Mouse (Mus musculus) CH12F3 (cell line): ENCODE measurements around the gene Gse1.
"Not testable (repeated sequence)": the region's sequence is repeated elsewhere in the genome, so short reads cannot be mapped to it uniquely, and the experiment has no call there.

Experiments used
- in situ Hi-C: fragments of 300-500 bp; cut with MboI; formaldehyde crosslinking; loops from 2 replicates; pipeline ENCODE4 v1.14.3; 2020; ENCODE audit warnings: low sequenced_read_pairs

Gene Gse1

DNA sequence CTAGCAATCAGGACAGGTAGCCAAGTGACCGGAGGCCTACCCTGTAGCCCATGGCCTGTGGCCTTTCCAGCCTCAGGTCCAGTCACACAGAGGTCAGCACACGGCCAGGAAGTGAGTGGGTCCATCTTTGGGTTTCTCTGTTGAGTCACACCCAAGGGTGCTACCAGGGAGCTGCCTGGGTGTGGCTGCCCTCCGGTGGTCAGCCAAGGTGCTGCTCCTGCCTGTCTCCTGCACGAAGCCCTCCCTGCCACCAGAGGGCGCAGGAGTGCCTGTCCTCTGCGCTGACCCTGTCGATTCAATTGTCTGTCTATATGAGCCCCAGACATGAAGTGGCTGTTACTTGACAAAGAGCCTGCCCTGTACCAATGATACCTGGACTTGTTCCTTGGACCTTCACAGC is 91.2 kb downstream of the Gse1 start:
- in situ Hi-C loops, result no loop called here

DNA sequence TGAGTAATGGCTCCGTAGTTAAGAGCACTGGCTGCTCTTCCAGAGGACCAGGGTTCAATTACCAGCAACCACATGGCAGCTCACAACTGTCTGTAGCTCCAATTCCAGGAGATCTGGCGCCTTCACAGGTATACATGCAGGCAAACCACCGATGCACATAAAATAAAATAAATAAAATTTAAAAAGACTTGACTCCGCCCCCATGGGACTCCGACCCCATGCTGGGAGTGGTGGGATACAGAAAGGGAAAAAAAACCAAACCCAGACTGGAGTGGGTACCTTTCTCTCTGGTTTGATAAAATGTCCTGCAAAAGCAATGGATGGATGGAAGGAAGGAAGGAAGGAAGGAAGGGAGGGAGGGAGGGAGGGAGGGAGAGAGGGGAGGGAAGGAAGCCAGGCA is 91.9 kb downstream of the Gse1 start:
- in situ Hi-C loops, result no loop called here

DNA sequence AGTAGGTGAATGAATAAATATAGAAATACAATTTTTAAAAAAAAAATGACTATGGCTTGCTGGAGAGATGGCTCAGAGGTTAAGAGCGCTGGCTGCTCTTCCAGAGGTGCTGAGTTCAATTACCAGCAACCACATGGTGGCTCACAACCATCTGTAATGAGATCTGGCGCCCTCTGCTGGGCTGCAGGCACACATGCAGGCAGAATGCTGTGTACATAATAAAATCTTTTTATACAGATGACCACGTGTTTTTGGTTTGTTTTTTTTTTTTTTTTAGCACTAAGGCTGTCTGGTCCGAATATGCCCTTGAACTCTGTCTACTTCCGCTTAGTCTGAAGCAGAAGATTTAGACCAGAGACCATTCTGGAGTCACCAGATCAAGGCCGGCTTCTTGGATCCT is 93.5 kb downstream of the Gse1 start:
- in situ Hi-C loops, result no loop called here

DNA sequence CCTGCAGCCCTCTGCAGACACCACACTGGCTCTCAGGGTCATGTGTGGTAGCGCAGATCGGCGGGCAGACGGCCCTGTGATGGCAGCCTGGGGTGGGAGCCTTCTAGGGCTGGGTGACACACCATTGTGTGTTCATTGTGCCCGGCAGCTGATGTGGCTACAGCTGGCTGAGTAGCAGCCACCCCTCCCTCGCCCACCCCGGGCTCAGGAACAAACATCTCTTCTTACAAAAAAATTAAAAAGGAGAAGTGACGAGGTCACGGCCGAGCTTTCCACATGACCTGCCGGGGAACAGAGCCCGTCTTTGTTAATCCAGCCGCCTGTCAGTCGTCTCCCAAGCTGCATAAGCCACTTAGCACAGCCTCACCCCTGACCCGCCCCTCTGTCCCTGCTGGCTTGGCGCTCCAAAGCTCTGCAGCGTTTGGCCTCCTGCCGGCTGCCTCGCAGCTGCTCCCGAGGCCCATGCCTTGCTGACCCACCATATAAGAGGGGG is 94.7 kb downstream of the Gse1 start:
- in situ Hi-C loops, result no loop called here

DNA sequence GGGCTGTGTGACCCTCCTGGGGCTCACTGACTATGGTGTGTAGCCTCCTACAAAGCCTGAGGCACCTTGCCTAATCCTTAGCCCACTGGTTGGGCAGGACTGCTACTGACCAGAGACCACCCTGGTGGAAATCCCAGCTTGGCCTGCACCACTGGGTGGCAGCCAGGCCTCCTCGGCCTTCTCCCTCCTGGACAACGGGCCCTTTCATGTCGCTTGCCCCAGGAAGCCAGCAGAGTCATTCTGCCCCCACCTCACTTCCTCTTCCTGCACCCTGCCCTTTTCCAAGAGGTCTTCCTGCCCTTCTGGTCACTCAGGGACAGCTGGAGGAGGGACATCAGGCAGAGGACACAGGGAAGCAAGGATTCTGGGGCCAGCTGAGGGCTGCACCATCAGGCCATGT is 96.3 kb downstream of the Gse1 start:
- in situ Hi-C loops, result no loop called here

DNA sequence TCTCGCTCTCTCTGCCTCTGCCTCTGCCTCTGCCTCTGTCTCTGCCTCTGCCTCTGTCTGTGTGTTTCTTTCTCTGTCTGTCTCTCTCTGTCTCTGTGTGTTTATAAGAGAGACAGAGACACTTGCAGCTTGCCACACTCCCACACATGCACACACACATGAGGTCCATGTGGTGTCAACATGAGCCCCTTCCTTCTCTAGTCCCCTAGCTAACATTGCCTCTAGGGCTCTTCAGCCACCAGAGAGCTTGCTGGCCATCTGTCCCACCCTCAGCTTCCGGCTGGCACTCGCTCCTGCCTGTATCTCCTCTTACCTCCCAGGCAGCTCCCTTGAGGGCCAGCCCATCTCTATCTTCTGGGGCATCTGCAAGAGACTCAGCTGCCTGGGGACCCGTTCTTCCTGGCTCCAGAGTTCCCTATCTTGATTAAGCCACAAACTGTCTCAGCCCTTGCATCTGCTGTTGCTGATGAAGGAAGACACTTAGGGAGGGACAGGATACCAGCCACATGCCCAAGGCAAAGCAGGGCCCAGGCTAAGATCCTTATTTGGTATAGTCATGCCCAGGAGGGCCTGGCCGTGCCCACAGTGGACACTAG is 97.0 kb downstream of the Gse1 start:
- in situ Hi-C loops, result no loop called here

DNA sequence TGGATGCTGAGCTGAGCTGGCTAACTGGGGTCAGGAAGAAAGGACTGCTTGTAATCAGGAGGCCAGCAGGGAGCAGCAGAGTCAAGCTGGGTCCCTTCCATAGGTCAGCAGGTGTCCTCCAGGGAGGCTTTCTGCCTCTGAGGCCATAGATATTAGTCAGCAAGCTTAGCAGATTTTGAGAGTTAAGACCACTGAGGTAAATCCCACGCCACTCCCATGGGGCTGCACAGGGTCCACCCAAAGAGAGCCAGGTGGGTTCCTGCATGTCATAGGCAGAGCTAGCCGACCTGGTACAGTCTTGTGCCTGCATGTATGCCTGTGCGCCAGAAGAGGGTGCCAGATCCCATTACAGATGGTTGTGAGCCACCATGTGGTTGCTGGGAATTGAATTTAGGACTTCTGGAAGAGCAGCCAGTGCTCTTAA is 98.9 kb downstream of the Gse1 start:
- in situ Hi-C loops, result no loop called here

DNA sequence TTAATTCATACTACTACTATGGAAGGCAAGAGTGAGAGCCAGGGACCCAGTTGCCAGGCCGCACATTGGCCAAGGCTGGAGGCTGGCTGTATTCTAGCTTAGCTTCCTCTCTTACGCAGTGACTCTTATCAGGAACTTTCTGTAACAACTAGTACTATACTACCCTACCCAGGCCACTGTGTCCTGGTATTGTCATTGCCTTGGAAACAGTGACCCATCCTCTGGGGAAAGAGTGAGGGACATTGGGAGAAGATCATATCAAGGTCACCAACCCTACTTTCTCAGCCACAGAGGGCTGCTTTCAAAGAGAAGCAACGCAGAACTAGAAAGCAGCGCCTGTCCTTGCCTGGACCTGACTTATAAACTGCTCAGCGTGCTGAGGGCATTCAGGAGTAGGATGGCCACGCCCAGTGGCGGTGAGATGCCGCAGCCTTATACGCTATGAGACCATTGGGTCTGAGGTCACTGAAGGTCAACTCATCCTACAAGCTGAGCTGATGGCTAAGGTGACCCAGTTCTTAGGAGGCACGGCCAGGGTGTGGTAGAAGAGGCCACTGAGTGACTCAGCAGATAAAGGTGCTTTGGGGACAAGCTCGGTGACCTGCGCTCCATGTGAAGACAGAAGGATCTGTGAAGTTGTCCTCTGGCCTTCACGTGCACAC is 100.2 kb downstream of the Gse1 start:
- in situ Hi-C loops, result no loop called here

DNA sequence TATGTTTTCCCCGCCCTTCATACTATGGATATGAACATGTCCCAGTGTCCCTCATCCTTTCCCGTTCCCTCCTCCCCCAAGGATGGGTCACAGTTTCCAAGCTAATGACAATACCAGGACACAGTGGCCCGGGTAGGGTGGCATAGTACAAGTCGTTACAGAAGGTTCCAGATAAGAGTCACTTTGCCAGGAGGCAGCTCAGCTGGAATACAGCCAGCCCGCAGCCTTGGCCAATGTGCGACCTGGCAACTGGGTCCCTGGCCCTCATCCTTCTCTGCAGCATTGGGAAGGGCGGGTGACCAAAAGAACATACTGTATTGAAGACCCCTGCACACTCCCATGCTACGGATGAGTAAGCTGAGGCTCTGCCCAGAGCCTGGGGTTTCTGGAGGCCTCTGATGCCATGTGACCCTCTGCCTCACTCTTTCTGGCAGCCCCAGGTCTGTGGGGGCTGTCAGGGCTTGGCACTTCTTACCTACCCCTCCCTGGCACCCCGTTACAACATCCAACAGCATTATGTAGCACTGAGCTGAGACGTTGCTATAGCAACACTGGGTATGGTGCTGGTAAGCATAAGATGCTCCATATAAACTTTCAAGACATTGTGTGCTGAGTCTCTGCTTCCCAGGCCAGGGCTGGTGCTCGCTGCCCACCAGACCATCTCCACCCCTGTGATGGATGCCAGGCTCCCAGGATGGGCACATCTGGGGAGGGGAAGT is 100.9 kb downstream of the Gse1 start:
- in situ Hi-C loops, result no loop called here

DNA sequence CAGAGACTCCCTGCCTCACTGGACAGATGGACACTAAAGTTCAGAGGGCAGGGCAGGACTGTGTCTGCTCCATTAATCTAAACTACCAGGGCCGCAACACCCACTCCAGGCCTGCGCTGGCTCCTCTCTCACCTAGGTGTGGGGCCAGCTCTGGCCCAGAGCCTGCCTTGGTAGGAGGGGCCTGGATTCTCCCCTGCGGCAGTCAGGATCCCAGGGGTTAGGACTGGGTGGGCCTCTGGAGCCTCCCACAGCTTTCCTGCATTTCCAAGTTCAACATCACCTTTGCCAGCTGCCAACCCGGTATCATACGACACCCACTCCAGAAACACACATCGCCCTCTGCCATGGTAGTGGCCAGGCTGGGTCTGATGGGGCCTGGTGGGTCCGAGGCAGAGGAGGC is 102.8 kb downstream of the Gse1 start:
- in situ Hi-C loops, result no loop called here

DNA sequence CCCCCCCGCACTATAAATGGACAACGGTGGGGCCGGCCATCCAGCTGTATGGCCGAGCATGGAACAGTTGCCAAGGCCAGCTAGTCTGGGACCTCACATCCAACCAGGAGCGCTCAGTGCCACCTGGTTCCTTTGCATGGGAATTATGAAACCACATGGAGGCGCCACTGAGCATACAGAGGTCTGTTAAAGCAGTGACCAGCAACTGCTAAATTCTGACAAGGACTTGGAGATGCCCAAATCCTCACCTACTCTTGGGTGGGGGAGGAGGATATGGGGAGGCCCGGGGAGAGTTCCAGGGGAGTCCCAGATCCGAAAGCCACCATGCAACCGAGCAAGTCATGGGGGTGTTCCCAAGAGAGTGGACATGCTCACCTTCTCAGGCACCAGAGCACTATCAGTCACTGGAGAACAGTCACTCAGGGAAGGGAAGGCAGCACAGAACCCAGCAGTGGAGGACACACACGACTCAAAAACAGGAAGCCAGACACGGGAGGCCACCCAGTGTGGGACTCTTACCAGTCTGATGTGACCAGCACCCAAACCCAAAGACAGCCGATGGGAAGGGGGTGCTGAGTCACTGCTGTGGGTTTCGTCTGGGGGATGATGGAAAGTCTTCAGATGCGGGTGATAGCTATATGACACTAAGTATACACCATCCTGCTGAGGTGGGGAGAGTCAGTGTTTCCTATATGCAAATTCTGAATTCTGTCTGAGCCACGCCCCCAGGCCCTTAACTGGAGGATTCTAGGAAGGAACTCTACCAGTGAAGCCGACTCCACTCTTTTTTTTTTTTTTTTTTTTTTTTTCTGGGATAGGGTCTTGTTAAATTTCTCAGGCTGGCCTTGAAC is 104.3 kb downstream of the Gse1 start:
- in situ Hi-C loops, result no loop called here

DNA sequence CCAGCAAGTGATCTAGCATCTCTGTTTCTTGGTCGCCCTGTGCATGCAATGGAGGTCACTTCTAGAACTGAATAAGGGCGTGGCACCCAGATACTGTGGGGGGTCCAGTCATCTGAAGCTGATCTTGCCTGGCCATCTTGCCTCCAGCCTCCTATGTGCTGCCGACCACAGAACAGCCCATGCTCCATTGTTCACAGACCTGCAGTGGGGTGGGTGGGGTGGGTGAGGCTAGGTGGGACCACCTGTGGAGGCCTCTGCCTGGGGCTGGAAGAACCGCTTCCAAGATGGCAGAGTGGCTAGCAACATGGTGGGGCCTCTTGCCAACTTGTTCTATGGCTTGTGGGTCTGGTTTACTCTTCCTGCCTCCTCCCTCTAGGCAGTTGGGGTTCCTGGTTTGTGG is 105.4 kb downstream of the Gse1 start:
- in situ Hi-C loops, result no loop called here

DNA sequence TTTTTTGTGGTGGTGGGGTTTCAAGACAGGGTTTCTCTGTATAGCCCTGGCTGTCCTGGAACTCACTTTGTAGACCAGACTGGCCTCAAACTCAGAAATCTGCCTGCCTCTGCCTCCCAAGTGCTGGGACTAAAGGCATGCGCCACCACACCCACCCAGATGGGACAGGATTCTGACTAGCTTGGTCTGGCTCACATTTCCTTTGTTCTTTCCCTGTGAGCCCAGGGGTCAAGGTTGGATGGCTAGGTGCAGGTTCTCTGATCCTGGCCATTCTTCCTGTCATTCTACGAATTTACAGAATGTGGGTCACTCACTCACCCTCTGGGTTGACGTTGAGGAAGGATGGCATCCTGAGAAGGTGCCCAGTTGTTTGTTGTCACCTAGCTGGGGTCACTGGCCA is 106.0 kb downstream of the Gse1 start:
- in situ Hi-C loops, result not testable (repeated sequence)

DNA sequence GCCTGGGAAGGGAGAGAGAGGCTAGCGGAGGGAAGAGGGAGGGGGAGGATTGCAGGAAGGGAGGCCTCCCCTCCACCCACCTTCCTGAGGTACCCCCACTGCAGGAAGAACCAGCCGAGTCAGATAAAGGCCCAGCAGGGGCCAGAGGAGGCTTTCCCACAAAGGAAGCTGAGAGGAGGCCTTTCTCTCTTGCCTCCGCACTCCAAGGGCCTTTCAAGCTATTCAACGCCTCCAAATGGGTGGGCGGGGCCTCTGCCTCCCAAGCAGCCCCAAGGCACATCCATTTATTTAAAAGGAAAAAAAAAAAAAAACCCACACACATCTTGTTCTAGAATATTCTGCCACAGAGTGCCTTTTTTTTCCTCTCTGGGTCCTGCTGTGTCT is 106.6 kb downstream of the Gse1 start:
- in situ Hi-C loops, result no loop called here

DNA sequence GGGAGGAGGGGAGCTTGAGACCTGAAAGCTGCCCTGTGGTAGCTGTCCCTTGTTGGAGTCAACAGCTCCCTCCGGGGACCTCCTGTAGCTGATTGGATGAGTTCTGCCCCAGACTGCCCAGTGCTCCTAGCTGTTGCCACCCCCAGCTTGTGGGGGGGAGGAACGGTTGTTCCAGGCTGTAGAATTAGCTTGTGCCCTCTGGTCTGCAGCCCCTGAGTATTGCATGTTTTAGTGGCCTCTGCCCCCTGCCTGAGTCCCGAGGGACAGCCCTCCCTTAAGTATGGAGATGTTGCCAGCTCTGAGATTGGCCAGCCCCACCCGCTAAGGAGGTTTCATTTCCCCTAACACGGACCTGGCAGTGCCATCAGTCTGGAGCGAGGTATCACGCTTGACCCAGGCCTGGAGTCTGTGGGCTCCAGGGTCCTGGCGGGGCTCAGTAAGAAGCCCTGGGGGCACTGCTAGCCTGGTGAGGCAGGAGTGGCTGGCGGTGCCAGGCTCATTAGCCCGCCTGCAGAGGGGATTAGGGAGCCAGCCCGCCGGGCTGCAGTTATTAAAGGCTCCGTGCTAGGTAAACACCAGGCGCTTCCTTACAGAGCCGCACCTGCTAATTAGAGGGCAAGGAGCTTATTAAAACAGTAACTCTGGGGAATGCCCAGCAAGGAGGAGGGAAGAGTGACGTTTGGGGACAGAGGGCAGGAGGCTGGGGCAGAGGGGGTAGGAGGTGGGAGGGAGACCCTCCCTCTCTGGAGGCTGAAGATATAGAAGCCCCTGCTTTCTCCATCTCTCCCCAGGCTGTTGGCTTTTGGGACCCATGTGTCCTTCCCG is 107.2 kb downstream of the Gse1 start:
- in situ Hi-C loops, result no loop called here

DNA sequence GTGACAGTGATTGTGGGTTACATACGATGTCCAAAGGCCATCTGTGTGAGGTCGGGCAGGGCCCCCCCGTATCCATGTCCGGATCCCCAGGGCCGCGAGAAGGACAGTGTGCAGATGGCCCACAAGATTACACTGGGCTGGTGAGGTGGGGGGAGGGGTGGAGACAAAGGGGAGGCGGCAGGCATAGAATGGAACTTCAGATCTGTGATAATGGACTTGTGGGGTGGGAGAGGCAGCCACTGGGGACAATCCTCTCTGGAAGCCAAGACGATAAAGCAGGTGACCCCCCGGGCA is 107.8 kb downstream of the Gse1 start:
- in situ Hi-C loops, result no loop called here

DNA sequence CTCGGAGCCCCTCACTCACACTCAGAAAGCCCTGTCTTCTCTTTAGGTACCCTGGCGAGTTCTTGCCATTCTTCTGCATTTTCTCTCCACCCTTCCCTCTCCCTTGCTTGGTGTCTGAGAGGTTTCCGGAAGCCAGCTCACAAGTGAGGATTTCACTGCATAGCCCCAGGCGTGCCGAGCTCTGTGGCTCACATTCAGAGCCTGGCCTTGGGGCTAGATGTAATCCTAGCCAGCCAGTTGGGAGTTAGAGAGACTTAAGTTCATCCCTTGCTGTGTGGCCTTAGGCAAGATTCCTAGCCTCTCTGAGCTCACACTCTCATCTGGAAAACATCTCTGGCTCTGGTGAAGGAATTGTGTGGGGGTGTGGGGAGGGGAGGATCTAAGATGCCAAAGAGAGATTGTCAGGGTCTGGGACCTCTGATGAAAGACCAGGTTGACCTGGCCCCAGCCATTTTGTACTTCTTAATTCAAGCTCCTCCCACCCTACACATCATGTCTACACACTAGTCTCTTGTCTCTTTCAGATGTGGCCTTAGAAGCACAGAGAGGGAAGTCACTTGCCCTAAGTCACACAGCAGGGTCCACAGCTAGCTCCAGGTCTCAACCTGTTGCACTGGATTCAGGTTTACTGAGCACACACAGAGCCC is 108.8 kb downstream of the Gse1 start:
- in situ Hi-C loops, result no loop called here

DNA sequence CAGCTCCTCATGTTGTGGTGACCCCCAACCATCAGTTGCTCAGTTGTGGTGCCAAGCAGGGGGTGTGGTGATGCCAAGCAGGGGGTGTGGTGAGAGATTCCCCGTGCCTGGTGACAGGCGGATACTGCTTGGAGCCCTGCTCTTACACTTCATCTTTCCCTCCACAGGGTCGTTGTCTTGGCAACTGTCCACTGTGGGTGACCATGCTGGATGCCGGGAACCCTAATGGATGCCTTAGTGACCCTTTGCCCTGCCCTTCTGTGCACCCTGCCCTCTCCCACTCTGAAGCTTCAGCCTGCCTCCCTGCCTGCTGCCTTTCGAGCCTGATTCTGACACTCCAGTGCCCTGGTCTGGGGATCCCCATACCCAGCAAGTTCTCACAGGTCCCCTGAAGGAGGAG is 109.4 kb downstream of the Gse1 start:
- in situ Hi-C loops, result no loop called here

DNA sequence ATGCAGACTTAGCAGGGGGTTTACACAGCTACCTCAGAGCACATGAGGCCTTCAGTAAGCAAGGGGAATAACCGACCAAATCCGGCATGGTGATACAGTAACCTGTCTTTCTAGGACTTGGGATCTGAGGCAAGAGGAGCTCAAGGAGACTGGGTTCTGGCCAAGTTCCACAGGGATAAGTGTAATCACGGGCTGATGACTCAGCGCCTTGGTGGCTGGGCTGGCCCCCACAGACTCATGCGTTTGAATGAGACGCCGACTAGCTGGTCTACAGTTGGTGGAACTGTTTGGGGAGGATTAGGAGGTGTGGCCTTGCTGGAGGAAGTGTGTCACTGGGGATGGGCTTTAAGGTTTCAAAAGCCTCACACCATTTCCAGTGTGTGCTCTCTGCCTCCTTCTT is 110.4 kb downstream of the Gse1 start:
- in situ Hi-C loops, result no loop called here

DNA sequence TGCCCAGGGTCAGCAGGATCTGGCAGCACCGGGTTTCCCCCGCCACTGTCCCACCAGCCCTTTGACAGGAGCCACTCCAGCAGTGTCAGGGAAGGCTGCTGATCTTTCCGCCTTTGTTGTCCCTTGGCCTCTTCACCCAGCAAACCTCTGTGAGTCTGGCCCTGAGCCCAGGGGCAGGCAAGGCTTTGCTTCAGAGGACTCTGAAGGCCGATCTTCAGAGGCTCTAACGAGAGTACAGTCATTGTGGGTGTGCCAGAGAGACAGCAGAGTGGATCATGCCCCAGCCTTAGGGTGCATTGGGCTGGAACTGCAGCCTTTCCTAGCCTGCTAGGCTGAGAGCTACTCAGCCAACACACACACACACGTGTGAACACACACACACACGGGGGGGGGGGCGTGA is 111.5 kb downstream of the Gse1 start:
- in situ Hi-C loops, result no loop called here
